Mouse (Mus musculus) lung, embryonic 15.5 days (tissue): ENCODE data around the gene Cmbl. TPM values are rescaled to one million over a fixed set of nuclear protein-coding genes. Genes with fewer than 3 reads are reported as not detected.
A peak's percentile ranks its signal among the peaks of the same experiment; 100 is the strongest.

Source experiments
- ATAC-seq: fragments of 200-750 bp; cut with Nextera tagmentation; 2 replicates; pipeline ENCODE4 v1.8.0; 2017; ENCODE audit warnings: moderate number of reproducible peaks, borderline replicate concordance; ENCODE audit not compliant: low FRiP score, low TSS enrichment; ENCODE audit errors: extremely low read depth
- H3K27ac ChIP-seq: fragments of 300-500 bp; sonication (generic); 2 replicates; pipeline ENCODE4 v1.5.1; 2015; ENCODE audit warnings: moderate library complexity, mild to moderate bottlenecking, inconsistent platforms
- H3K27me3 ChIP-seq: fragments of 300-500 bp; sonication (generic); 2 replicates; pipeline ENCODE4 v1.6.1; 2015; ENCODE audit warnings: inconsistent platforms
- H3K36me3 ChIP-seq: fragments of 300-500 bp; sonication (generic); 2 replicates; pipeline ENCODE4 v1.6.1; 2015; ENCODE audit warnings: inconsistent platforms
- H3K4me1 ChIP-seq: fragments of 300-500 bp; sonication (generic); 2 replicates; pipeline ENCODE4 v1.6.1; 2015; ENCODE audit warnings: inconsistent platforms
- H3K4me2 ChIP-seq: fragments of 300-500 bp; sonication (generic); 2 replicates; pipeline ENCODE4 v1.6.1; 2015; ENCODE audit warnings: inconsistent platforms, mild to moderate bottlenecking, moderate library complexity
- H3K4me3 ChIP-seq: fragments of 300-500 bp; sonication (generic); 2 replicates; pipeline ENCODE4 v1.5.1; 2015; ENCODE audit warnings: mild to moderate bottlenecking, inconsistent platforms
- H3K9ac ChIP-seq: fragments of 300-500 bp; sonication (generic); 2 replicates; pipeline ENCODE4 v1.6.1; 2015; ENCODE audit warnings: inconsistent platforms
- H3K9me3 ChIP-seq: fragments of 300-500 bp; sonication (generic); 2 replicates; pipeline ENCODE4 v1.6.1; 2016; ENCODE audit warnings: inconsistent platforms
- WGBS: fragments of 180-500 bp; shearing (Covaris S2); methylation state at CpG from one replicate; pipeline ENCODE4 v1.1.7; 2015; 5-methylcytosine and 5-hydroxymethylcytosine counted together
- polyA plus RNA-seq: library from polyadenylated mRNA; unstranded; fragments of >200 nt; fragmentation: Nextera tagmentation; extraction: Ambion mirVana; gene quantifications from 2 replicates; pipeline ENCODE4 v1.2.1, GENCODE M21; 2015

Cmbl gene
- polyA plus RNA-seq, 1 experiment from 2014 or later: 6.8 TPM

DNA sequence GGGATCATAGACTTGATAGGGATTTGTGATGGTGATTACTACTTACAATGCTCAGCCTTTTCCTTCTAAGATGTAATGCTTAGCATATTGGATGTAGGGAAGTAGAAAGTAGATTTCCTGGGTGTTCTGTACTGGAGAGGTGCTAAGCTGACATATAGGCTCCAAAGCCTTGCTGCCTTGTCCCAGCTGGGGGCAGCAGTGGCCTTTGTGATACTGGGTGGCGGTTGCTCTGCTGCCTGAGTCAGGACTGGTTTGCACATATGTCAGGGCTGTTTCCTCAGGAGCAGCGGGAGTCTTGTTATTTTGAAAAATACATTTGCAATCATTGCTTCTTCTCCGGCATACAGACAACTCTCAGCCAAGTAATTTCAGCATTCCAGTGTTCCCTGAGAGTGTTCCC is 45.8 kb downstream of the Cmbl start:
- no peak for ATAC-seq

GRCm38 (mm10) chr15:31611976-31612375 is 46.8 kb downstream of the Cmbl start:
- ATAC-seq: no peak
- Histone ChIP-seq H3K36me3 (0 out of 2 replicates have a peak, but pooled peaks cover 7% of the 10 kb centered on the region), H3K4me2 (no peak overlapping the region), H3K27me3 (no peaks in the 10 kb centered on the region), H3K27ac (no peak overlapping the region), H3K9me3 (no peaks in the 10 kb centered on the region), H3K4me1 (no peaks in the 10 kb centered on the region), H3K9ac (no peak overlapping the region), H3K4me3 (no peak overlapping the region)
- 91% methylated on average over 4 of the region's 4 CpGs for WGBS

More for the DNA sequence above, 45.8 kb downstream of the Cmbl start:
- 53% methylated on average over 3 of the region's 3 CpGs for WGBS
- Histone ChIP-seq H3K4me1 (no peaks in the 10 kb centered on the region), H3K4me3 (no peak overlapping the region), H3K36me3 (0 out of 2 replicates have a peak, but pooled peaks cover 4% of the 10 kb centered on the region), H3K27ac (no peak overlapping the region), H3K9ac (no peak overlapping the region), H3K27me3 (no peaks in the 10 kb centered on the region), H3K9me3 (no peaks in the 10 kb centered on the region), H3K4me2 (no peak overlapping the region)

DNA sequence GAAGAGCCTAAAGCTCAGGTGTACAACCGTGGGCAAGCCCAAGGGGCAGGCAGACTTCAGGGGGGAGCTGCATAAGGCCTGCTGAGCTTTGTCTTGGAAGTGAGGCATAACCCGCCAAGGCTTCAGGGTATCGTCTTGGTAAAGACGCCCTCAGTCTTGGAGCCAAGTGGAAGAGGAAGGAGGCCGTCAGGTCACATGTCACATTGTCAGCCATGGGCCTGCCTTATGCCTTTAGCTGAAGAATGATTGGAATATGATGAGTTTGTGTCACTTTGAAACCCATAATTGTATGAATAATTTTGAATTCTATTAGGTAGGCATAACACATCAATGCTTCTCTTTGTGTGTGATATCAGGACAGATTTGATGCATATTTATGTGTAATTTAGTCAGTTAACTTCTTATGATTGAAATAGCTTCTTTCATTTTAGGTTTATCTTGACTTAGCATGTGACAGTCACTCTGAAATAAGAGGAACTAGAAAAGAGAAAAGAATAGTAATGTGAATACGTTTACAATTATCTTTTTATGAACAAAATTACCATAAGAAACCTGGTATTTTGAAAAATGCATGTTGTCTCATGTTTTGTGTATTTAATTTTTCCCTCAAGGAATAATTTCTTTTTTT is 48.8 kb downstream of the Cmbl start:
- H3K4me3 ChIP-seq: no peak overlapping the region
- no peak overlapping the region for H3K9ac ChIP-seq
- ATAC-seq: no peak
- H3K4me2 ChIP-seq: no peak overlapping the region
- no peak overlapping the region for H3K27ac ChIP-seq
- H3K27me3 ChIP-seq: no peaks in the 10 kb centered on the region
- no peaks in the 10 kb centered on the region for H3K9me3 ChIP-seq
- 82% methylated on average over 6 of the region's 6 CpGs for WGBS
- H3K4me1 ChIP-seq: no peaks in the 10 kb centered on the region
- H3K36me3 ChIP-seq: peaks cover 22% of the 10 kb centered on the region; the same call in 1 of the 2 replicates

DNA sequence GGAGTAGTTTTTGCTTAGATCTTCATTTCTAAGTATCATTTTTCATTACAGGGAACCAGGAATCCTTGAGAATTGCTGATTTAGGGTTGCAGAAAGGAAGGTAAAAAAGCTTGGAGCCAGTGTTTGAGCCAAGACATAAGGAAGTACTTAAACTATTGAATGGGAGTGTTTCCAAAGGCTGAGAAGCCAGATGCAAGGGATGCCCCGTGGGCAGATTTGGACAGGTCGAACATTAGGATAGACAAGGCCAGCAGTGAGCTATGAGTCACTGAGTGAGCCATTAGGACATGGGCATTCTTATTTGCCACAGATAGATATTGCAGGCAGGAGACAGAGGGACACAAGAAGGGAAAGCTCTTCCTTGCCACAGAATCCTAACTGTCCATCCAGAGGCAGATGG is 49.5 kb downstream of the Cmbl start:
- no peak for ATAC-seq
- H3K4me2 ChIP-seq: no peak overlapping the region
- H3K4me3 ChIP-seq: no peak overlapping the region
- H3K9ac ChIP-seq: no peak overlapping the region
- H3K27me3 ChIP-seq: no peaks in the 10 kb centered on the region
- 79% methylated on average over 2 of the region's 2 CpGs for WGBS
- peaks cover 22% of the 10 kb centered on the region; the same call in 1 of the 2 replicates for H3K36me3 ChIP-seq
- no peak overlapping the region for H3K27ac ChIP-seq
- no peaks in the 10 kb centered on the region for H3K4me1 ChIP-seq
- H3K9me3 ChIP-seq: no peaks in the 10 kb centered on the region

DNA sequence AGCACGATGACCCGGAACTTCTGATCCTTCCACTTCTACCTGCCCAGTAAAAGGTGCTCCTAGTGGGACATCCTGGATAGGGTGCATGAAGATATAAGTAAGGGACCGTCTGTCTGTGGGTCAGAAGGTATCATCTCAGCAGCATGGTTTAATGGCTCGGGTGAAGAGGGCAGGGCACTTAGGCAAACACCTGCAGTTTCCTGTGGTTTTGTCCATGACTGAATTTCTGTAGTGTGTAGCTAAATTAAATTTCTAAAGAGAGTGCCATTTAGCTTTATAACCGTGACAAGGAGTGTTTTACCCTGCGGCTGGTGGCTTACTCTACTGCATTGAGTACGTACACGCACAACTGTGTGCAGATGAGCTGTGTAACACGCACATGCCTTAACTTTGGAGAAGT is 52.1 kb downstream of the Cmbl start:
- ATAC-seq: no peak
- Histone ChIP-seq H3K27ac (no peak overlapping the region), H3K36me3 (peaks cover 24% of the 10 kb centered on the region), H3K4me2 (no peak overlapping the region), H3K27me3 (no peaks in the 10 kb centered on the region), H3K4me3 (no peak overlapping the region), H3K4me1 (no peaks in the 10 kb centered on the region), H3K9ac (no peak overlapping the region), H3K9me3 (no peaks in the 10 kb centered on the region)
- WGBS: 93% methylated on average over 9 of the region's 9 CpGs

GRCm38 (mm10) chr15:31619521-31619920 is 54.3 kb downstream of the Cmbl start:
- H3K27me3 ChIP-seq: no peaks in the 10 kb centered on the region
- peaks cover 23% of the 10 kb centered on the region for H3K36me3 ChIP-seq
- H3K4me2 ChIP-seq: no peak overlapping the region
- H3K27ac ChIP-seq: no peak overlapping the region
- H3K4me3 ChIP-seq: no peak overlapping the region
- ATAC-seq: no peak
- 84% methylated on average over 8 of the region's 8 CpGs for WGBS
- no peaks in the 10 kb centered on the region for H3K9me3 ChIP-seq
- no peak overlapping the region for H3K9ac ChIP-seq
- no peaks in the 10 kb centered on the region for H3K4me1 ChIP-seq

- Histone ChIP-seq H3K9ac (no peak overlapping the region), H3K27ac (peak overlapping the region; percentile 61), H3K9me3 (no peaks in the 10 kb centered on the region), H3K4me1 (peaks cover 11% of the 10 kb centered on the region), H3K4me2 (peak overlapping the region; percentile 31), H3K27me3 (no peaks in the 10 kb centered on the region), H3K4me3 (no peak overlapping the region), H3K36me3 (no peaks in the 10 kb centered on the region)
- ATAC-seq: 0 out of 2 replicates have a peak, but pooled peaks have one; percentile 68
- 27% methylated on average over 12 of the region's 12 CpGs for WGBS
Observed at GRCm38 (mm10) chr15:31627277-31628154, 62.3 kb downstream of the Cmbl start.

DNA sequence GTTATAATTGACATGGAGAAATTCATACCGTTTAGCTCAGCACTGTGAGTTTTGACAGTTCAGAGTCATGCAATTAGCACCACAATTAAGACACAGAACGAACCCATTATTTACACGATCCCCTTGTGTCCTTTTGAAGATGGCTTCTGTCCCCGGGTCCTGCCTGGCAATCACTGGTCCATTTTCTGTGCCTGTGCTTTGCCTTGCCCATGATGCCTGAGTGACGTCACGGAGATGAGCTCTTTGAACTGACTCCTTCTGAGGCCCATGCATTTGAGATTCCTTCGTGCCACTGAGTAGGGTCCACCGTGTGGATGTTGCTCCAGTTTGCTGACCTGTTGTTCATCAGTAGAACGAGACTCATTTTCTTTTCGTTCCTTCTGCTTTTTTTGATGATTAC is 63.0 kb downstream of the Cmbl start:
- no peak for ATAC-seq
- no peaks in the 10 kb centered on the region for H3K36me3 ChIP-seq
- H3K4me2 ChIP-seq: no peak overlapping the region
- H3K27me3 ChIP-seq: no peaks in the 10 kb centered on the region
- H3K4me3 ChIP-seq: no peak overlapping the region
- no peaks in the 10 kb centered on the region for H3K9me3 ChIP-seq
- WGBS: 69% methylated on average over 10 of the region's 10 CpGs
- H3K4me1 ChIP-seq: peaks cover 11% of the 10 kb centered on the region
- no peak overlapping the region for H3K27ac ChIP-seq
- H3K9ac ChIP-seq: no peak overlapping the region

DNA sequence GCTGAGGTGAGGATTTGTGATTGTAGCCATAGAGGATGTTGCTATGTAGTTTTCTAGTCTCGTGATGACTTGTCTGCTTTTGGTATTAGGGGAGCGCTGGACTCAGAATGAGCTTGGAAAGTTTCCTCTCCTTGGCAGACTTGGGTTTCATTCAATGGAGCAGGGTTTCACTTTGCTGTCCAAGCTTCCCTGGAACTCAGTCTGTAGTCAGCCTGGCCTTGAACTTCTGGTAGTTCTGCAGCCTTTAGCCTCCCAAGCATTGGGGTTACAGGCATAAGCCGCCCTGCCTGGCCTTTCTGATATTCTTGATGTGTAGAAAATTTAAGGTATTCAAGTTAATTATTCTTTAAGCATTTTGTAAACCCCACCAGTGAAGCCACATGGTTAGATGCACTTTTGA is 64.4 kb downstream of the Cmbl start:
- H3K4me1 ChIP-seq: peaks cover 11% of the 10 kb centered on the region
- no peak overlapping the region for H3K4me3 ChIP-seq
- H3K27ac ChIP-seq: no peak overlapping the region
- no peaks in the 10 kb centered on the region for H3K9me3 ChIP-seq
- H3K4me2 ChIP-seq: no peak overlapping the region
- H3K27me3 ChIP-seq: no peaks in the 10 kb centered on the region
- ATAC-seq: no peak
- H3K9ac ChIP-seq: no peak overlapping the region
- H3K36me3 ChIP-seq: no peaks in the 10 kb centered on the region
- WGBS: 93% methylated on average over 3 of the region's 3 CpGs

DNA sequence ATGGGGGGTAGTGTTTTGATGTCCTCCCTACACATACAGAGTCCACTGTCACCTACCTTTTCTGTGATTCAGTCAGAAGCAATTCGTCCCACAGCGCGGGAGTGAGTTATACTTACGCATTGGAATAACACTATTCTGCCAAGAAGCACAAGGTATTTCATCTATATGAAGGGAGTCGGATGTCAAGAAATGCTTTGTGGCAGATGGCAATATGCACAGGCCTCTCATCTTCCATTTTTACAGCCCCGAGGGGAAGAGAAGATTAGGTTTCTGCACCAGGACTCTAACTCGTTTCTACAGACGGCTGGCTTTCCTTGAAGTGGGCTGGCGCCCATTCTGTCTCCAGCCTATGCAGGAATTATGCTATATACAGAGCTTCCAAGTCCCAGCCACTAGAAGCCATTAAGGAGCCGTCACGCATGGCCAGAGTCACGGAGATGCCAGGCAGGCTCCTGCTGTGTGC is 66.2 kb downstream of the Cmbl start:
- H3K4me3 ChIP-seq: no peak overlapping the region
- H3K27me3 ChIP-seq: no peaks in the 10 kb centered on the region
- no peak overlapping the region for H3K27ac ChIP-seq
- WGBS: 83% methylated on average over 12 of the region's 12 CpGs
- ATAC-seq: no peak
- no peaks in the 10 kb centered on the region for H3K36me3 ChIP-seq
- no peak overlapping the region for H3K4me2 ChIP-seq
- no peaks in the 10 kb centered on the region for H3K9me3 ChIP-seq
- no peak overlapping the region for H3K9ac ChIP-seq
- peaks cover 11% of the 10 kb centered on the region for H3K4me1 ChIP-seq

DNA sequence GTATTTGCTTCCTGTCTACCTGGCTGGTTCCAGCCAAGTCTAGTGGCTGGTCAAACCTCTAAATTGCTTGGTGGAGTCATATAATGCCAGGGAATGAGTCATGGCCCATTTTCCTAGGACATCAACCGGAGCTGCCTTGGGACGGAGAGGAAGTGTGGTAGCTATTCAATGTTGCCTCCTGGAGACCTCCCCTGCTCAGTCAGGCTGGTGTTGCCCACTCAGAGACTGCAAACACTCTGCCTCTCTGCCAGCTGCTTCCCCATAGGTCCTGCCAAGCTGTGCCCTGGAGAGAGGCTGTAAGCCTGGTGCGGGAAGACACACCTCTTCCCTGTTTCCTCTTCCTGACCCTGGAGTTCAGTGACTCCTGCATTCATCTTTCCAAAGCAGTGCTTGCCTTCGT is 67.3 kb downstream of the Cmbl start:
- H3K9ac ChIP-seq: no peak overlapping the region
- peaks cover 7% of the 10 kb centered on the region; the same call in 1 of the 2 replicates for H3K4me1 ChIP-seq
- H3K36me3 ChIP-seq: no peaks in the 10 kb centered on the region
- WGBS: 71% methylated on average over 4 of the region's 4 CpGs
- no peak overlapping the region for H3K4me3 ChIP-seq
- H3K27ac ChIP-seq: no peak overlapping the region
- H3K4me2 ChIP-seq: no peak overlapping the region
- no peak for ATAC-seq
- H3K27me3 ChIP-seq: no peaks in the 10 kb centered on the region
- no peaks in the 10 kb centered on the region for H3K9me3 ChIP-seq

GRCm38 (mm10) chr15:31634582-31634981 is 69.4 kb downstream of the Cmbl start:
- no peak for ATAC-seq
- Histone ChIP-seq H3K4me1 (no peaks in the 10 kb centered on the region), H3K9ac (no peak overlapping the region), H3K36me3 (no peaks in the 10 kb centered on the region), H3K4me2 (no peak overlapping the region), H3K27ac (no peak overlapping the region), H3K4me3 (no peak overlapping the region), H3K9me3 (no peaks in the 10 kb centered on the region), H3K27me3 (no peaks in the 10 kb centered on the region)
- 80% methylated on average over 6 of the region's 6 CpGs for WGBS
